Mouse (Mus musculus) ovary, adult 2 months (tissue): ENCODE data around the gene Gan. TPM values are rescaled to one million over a fixed set of nuclear protein-coding genes. Genes with fewer than 3 reads are reported as not detected.

Source experiments
- polyA plus RNA-seq: library from polyadenylated mRNA; depleted of rRNA; stranded (reverse); fragments of >200 nt; gene quantifications from 2 replicates; pipeline ENCODE4 v1.2.3, GENCODE M21; 2012; rRNA removed

Gene Gan
- 4.1 and 5.3 TPM in 2 replicates for polyA plus RNA-seq

GRCm38 (mm10) chr8:117158135-117158761 lies at the start of gene Gan:
Gene Gan (plus strand): TSS chr8:117158135.

GRCm38 (mm10) chr8:117257029-117257820 lies 99.3 kb downstream of the Gan start, which contains the start of gene Cmip:
Gene Cmip (plus strand): TSS chr8:117257064.

Other genes with a start within 250 kb of the Gan start
- 3.0 and 4.8 TPM in 2 replicates for gene Cmc2, start 236.7 kb upstream of the Gan start, polyA plus RNA-seq
- gene Cenpn, start 236.4 kb upstream of the Gan start, polyA plus RNA-seq: 5.7 and 7.9 TPM in 2 replicates
- gene Atmin, start 214.7 kb upstream of the Gan start, polyA plus RNA-seq: 21.6 and 22.9 TPM in 2 replicates
- 1.2 and 1.3 TPM in 2 replicates for gene 1700030J22Rik, start 179.2 kb upstream of the Gan start, polyA plus RNA-seq
- 42.7 and 49.7 TPM in 2 replicates for gene Gcsh, start 164.6 kb upstream of the Gan start, polyA plus RNA-seq
- 0.28 and 0.61 TPM in 2 replicates for gene Pkd1l2, start 75.7 kb upstream of the Gan start, polyA plus RNA-seq
- gene Bco1, start 62.3 kb upstream of the Gan start, polyA plus RNA-seq: 0.23 and 0.27 TPM in 2 replicates
- 76.8 and 87.4 TPM in 2 replicates for gene Cmip, start 98.9 kb downstream of the Gan start, polyA plus RNA-seq